Mouse (Mus musculus) adrenal gland, postnatal 4 days (tissue): ENCODE data around the gene Gm20388. TPM values are rescaled to one million over a fixed set of nuclear protein-coding genes. Genes with fewer than 3 reads are reported as not detected.

ENCODE experiments used
- DNase-seq, 2 experiments: peaks; one replicate each; pipeline ENCODE4 v3.0.0; 2021 to 2022; ENCODE audit warnings: low spot score in 2 of 2, mixed read lengths in 2 of 2
- total RNA-seq, 2 experiments: library from RNA; stranded (reverse); gene quantifications; 2 replicates each; pipeline ENCODE4 v1.2.3; 2021

Gm20388 gene
- total RNA-seq, 2 experiments from 2014 or later, result 8.8 TPM; not detected in 1

DNA sequence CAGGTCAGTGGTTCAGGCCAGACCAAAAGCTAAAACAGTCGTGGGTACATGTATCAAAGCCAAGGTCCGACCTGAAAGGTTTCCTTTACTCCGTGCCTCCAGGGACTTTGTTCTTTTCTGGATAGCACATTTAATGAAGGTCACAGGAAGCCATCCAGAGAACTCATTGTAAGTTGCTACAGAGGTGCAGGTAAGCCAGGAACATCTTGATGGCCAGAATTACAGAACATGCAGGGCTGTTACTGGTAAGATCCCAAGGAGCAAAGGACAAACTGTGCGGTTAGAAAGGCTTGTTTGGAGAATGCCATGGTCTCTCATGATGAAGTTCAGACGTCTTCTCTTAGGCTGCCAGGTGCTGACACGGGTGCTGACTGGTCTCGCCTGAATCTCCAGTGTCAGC is 206.0 kb downstream of the Gm20388 start:
- DNase-seq, result no peak

DNA sequence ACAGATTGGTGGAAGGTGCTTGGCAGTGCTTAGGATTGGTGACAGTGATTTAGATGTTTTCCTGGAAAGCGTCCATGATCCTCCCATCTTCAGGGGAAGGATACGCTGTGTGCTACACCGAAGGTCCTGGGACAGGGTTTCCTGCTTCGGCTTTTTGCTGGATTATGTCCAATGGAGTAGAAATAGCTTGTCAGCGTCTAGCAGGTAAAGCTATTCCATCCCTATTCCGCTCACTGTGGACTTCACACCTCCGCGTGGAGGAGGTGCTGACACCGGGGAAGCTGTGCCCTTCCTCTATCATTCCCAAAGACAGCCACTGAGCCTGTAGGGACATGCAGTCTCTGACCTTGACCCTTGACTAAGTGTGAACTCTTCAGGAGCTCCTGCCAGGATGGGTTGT is 207.5 kb downstream of the Gm20388 start:
- DNase-seq, result no peak

DNA sequence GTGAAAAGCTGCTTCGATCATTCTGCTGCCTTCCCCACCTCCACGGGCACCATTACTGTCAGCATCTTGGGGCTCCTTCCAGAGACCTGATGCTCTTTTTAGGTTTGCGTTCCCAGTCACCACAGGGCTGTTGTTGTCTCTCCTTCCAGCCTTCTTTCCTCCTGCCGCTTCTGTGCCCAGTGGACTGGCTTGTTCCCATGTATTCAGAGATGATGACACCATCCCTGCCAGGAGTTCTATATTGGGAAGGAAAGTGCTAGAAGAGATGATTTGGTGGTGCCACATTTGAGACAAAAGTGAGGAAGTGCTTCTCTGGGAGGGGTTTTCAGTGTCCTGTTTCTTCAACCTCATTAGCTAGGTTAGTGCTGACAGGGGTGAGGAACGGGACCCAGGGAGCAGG is 208.2 kb downstream of the Gm20388 start:
- DNase-seq, result no peak

DNA sequence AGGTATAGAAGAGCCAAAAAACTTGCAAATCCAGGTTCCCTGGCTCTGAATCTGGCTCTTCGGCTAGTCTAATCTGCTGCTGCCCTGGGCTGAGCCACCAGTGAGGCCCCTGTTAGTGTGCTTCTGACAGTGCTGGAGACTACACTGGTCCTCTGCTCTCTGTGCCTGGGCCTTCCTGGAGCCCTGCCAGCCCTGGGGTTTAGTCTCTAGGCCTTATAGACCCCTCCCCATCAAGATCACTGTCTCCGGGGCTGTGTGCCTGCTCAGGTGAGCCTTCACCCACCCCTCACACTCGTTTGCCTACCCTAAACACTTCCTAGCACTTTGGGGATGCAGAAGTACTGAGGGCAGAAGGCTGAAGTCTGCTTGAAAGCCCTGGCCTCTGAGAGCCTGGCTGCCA is 208.8 kb downstream of the Gm20388 start:
- DNase-seq, result no peak

DNA sequence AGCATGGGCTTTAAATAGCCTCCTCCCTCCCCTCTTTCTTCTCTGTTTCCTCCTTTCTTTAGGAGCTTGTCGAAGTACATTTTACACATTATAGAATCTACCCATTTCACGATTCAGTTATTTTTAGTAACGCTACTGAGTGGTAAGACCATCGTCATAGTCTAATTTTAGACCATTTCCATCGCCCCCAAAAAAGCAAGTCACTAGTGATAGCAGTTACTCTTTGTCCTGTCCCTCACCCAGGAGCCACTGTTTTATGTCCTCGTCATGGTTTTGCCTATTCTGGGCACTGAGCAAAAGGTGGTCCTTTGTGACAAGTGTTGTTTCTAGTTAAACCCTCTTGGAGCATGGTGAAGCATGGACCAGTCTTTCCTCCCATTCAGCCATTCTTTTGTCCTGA is 209.3 kb downstream of the Gm20388 start:
- DNase-seq, result no peak

DNA sequence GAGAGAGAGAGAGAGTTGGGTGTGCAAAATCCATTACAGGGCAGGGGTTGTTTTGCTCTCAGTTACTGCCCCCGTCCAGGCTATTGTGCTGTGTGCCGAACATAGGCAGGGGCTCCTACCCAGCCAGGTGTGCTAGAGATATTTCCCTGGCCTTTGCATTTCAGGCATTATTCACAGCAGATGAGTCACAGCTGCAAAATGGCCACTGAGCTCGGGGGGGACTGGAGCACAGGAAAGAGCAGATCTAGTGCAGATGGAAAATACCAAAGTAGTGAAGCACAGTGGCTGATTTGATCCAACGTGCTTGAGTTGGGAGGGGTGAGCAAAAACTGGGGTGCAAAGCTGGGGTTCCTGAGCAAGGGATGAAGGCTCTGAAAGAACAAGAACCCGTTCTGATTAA is 210.3 kb downstream of the Gm20388 start:
- DNase-seq, result no peak

DNA sequence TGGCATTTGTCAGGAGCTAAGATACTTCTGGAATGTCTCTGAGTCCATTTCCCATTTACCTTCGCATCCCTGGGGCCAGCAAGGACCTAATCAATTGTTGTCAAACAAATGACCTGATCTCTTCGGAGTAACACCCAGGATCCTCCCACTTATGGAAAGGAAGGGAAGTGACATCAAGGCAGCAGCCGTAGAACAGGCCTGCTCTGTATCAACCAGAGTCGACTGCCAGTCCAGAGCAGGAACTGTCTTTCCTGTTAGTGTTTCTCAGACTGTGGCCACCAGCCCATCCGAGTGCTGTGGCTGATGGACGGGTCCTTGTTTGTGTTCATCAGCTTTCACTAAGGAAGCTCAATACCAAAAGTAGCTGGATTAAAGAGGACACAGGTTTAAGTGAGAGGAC is 213.6 kb downstream of the Gm20388 start:
- DNase-seq, result no peak

DNA sequence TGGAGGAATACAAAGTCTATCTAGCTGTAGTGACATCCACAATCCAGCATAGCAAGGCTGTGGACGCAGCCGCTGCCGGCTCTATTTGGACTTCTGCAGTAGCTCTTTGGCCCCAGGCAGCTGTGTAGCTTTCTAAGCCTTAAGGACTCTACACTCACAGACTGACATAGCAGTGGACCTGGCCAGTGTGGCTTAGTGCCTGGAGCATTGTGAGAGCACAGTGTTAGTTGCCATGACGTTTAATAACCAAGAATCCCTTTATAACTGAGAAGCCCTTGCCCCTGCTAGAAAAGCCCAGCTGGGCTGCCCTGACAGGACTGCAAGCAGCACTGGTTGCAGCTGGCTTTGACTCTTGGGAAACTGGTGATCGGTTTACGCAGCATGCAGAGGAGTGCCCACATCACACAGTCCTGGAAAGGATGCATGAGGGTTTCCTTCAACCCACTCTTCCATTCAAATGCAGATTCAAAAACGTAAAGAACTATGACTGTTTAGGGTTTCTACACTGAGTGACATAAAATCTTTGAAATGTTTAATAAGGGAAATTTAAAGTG is 214.3 kb downstream of the Gm20388 start:
- no peak for DNase-seq

DNA sequence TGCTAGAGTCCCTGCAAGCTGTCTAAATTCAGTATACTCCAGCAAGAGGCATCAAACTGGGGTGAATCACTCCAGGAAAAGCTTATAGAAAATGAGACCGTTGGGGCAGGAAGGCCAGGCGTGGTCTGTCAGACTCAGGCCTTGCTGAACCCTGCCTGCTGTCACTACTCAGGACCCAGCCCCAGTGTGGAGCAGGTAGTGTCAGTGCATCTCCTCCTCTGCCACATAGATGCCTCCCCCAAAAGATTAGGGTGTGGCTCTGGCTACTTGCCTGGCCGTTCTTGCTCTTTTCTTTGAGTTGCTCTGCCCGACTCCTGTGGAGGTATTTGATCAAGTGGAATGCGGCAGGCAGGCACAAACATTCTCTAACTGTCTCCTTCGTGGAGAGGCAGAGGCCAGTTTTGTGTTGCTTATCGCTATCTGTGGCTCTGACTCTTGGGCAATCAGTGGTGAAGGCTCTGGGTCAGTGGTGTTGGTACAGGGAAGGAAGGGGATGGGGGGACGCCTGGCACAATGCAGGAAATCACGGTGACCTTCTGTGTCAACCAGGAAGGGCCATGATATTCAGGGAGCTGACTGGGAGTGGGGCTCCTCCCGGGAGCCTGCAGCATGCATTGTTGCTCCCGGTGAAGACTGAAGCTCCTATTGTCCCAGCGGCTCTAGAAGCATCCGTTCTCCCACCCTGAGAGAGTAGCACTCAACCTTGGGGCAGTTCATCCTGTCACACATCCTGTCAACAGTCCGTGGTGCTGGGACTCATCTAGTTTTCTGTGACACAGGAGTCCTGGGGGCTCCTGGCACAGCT is 215.9 kb downstream of the Gm20388 start:
- DNase-seq, result no peak

DNA sequence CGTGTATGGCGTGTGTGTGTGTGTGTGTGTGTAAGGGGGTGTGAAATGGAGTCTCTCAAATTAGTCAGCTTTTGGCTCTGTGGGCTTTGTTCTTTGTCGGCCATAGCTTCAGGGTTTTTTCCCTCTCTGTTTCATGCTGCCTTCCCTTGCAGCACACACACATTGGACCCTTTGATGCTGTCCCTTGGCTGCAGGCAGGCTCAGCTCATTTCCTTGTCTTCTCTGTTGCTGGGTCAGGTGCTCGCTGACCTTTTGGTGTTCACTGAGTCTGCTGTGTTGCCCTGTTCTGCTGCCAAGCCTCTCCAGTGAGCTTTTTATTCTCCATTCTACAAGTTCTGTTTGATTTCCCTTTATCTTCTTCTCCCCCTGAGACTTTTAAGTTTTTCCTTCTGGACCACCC is 218.9 kb downstream of the Gm20388 start:
- DNase-seq, result no peak

DNA sequence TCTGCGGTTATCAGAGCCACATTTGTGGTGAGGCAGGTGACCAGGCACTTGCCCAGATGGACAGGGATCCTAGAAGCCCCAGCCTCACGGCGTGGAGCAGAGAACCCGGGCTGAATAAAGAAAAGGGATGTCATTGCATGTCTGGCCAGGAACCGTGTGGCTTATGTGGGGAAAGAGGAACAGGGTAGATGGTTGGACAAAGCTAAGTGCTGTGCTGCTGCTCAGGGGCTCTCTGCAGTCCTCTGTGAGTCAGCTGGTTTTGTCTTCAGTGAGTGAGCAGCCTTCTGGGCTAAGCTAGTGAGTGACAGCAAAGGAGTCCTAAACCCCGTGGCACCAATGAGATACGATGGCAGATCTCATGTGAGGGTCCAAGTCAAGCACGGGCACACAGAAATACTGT is 220.5 kb downstream of the Gm20388 start:
- DNase-seq, result no peak

DNA sequence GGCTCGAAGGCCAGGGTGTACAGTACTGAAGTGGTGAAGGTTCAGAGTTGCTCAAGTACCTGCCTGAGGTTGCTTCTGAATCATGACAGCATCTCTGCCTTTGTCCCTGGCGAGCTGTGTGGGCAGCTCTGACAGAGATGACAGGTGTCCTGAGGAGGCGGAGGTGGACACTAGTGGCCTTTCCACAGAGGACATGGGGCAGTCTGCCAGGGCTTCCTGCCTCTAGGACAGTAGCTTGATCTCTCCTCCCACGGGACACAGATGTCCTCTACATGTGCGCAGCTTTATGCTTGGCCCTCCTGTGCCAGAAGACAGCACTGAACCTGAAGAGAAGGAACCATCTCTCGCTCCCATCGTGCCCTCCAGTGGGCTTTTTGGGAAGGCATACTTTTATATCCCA is 222.5 kb downstream of the Gm20388 start:
- DNase-seq, result no peak

DNA sequence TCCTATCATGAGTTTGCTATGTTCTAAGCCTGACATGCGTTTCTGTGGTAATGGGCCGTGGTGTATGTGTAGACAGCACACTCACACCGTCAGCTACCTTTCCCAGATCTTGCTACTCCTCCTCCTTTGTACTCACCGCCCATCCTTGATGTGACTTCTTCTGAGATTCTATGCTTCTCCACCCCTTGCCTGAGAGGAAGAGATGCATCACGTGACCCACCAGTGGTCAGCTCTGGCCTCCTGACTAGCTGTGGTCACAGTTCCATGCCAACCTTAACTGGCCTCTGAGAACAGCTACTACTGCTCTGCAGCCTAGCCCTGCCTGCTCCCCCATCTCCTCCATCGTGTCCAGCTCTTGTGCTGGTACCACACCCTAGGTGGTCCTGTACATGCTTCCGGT is 225.0 kb downstream of the Gm20388 start:
- no peak for DNase-seq

DNA sequence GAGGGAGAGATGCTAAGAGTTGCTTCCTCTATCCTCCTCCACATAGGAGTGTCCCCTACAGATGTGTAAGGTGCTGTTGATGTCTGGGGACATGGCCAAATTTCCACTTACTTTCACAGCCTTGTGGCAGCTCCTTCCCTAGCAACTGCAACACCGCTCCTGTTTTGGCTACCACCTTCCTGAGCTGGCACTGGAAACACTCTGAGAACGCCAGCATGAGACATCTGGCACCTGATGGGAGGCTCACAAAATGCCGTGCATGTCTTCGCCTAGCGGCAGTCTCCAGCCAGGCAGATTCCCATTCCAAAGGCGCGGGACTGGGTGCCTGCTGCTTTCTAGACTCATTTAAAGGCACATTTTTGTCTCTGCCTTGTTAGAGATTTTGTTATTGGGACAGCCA is 226.0 kb downstream of the Gm20388 start:
- no peak for DNase-seq

DNA sequence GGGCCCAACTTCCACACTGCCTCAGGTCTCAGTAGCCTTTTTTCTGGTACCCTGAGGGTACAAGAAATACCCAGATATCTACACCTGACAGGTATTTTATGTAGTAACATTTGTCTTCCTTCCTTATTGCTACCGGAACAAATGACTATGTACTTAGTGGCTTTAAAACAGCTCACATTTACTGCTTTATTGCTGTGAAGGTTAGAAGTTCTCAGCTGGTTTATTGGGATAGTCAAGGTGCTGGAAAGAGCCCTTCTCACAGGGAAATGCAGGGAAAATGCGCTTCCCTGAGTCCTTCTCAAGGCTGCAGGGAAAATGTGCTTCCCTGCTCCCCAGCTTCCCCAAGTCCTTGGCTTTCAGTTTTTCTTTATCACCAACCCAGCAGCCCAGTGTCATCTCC is 228.3 kb downstream of the Gm20388 start:
- no peak for DNase-seq

DNA sequence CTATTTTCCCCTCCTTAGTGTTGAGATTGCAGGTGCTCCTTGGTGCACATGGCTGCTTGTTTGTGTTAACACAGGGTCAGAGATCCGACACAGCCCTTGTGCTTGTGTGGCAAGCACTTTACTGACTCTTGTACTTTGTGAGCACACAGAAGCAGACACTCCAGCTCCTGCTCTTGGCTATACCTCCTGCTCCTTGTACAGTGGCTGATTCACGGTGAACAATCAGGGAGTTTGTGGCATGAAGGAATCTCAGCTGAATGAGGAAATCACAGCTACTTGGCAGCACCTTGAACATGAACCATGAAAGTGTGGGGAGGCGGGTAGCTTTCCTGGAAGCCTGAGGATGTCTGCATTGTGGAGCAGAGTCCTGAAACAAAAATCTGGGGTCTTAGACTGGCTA is 230.1 kb downstream of the Gm20388 start:
- DNase-seq, result no peak

DNA sequence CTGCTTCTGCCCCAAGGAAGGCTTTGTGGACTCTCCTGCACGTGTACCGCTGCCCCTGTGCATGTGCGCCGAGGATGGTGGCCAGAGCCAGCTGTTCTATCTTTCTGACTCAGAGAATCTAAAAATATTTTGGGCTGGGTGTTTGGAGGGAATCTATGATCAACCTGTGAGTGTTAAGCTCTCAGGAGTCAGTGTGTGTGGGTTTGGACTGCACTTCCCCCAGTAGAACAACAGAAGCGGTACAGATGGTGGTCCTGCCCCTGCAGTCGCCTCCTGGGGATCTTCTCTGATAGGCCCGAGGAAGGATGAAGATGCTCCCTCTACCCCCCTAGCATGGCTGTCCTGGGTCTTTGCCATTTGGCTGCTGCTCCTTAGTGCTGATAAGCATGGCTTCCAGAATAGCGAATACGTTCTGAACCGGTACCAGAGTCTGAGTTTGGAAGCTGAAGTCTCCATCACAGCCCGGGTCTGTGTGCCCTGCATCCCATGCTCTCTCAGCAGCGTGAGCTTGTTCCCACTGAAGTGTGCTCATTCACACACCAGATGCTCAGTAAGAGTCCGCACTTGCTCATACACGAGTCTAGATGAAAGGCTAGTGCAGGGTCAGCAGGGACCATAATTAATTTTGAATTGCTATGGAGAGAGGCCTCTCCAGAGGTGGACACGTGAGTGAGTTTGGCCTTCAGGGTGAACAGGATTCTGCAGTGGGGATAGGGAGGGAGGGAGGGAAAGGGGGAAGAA is 233.4 kb downstream of the Gm20388 start:
- DNase-seq, result no peak

DNA sequence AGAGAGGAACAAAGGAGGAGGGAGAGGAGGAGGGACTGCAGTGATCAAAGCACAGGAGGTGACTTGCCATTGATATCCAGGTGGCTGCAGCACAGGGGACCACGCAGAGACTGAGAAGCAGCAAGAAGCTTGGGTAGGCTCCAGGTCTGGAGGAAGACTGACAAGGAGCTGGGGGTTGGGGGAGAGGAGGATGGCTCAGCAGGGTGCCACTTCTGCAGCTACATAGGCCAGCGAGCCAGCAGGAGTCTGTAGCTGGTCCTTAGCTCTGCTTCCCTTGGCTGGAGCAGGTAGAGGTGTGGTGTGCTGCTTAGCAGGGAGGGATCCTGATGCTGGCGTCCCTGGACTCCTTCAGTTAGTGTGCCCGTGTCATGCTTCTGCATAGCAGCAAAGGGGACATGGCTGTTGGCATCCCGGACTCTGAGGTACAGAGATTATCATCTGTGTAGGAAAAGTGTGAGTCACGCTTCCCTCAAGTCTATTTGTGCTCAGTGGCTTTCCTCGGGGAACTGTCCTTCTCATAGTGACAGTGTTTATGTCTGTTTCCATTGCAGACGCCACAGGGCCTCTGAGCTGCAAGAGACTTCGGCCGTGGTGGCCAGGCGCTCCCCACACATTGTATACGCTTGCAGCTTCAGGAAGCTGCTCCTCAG is 234.1 kb downstream of the Gm20388 start:
- DNase-seq, result no peak

DNA sequence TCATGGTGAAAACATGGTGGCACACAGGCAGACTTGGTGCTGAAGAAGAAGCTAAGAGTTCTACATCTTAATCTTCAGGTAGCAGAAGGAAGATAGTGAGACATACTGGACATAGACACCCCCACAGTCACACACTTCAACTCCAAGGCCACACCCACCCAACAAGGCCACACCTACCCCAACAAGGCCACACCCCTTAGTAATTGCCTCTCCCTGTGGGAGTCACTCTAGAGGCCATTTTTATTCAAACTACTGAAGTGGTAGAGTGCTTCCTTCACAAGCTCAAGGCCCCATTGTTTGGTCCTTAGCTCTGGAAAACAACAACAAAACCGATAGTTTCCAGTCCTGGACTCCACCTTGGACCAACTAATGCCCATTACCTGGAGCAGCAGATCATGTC is 235.4 kb downstream of the Gm20388 start:
- no peak for DNase-seq

DNA sequence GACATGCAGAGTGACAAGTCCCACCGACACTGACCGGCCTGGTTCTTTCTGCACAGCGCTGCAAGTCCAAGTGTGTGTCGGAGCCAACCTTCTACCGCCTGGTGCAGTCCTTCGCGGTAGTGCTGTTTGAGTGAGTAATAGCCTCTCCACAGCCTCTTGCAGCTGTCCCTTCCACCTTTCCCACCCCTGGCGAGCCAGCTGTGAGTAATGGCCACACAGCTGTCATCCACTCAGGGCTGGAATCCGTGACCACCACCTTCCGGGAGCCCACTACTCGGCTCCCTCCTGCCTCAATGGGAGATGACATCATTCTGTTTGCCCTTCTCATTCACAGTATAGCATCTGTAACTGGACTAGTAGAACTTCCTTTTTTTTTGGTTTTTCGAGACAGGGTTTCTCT is 239.4 kb downstream of the Gm20388 start:
- no peak for DNase-seq

DNA sequence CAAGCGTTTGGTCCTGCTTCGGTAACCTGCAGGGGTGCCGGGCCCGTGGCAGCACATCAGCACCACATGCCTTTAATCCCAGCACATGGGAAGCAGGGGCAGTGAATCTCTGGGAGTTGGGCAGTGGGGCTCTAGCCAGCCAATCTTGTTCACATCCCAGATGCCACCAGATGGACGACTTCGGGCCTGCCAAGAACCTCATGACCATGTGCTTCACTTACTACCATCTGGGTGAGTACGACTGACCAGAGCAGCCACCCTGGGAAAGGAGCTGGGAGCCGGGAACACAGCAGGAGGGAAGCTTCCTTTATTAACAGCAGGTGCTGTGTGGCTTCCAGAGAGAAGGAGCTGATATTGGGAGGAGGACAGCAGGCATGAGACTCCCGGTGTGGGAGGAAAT is 240.5 kb downstream of the Gm20388 start:
- no peak for DNase-seq

DNA sequence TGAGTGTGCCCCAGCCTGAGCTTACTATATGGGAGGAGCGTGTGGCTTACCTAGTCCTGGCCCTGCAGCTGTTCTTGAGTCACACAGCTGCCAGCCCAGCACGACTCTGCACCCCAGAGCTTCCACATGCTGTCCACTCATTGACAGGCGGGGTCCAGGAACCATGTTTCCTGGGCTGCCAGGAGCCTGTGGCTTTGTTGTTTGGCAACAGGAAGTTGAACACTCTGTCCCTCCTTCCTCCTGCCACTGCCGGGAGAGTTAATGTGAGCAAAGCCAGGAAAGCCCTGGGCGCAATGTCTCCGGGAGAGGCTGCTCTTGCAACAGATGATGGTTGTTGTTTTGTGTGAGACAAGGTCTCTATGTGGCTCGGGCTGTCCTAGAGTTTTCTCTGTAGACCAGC is 242.0 kb downstream of the Gm20388 start:
- peak in 1 of 2 experiments; percentile 27 for DNase-seq
